Mouse (Mus musculus): ENCODE results near the gene Gm3194.
"Not testable (repeated sequence)": the region's sequence is repeated elsewhere in the genome, so short reads cannot be mapped to it uniquely, and the experiment has no call there.

DNA sequence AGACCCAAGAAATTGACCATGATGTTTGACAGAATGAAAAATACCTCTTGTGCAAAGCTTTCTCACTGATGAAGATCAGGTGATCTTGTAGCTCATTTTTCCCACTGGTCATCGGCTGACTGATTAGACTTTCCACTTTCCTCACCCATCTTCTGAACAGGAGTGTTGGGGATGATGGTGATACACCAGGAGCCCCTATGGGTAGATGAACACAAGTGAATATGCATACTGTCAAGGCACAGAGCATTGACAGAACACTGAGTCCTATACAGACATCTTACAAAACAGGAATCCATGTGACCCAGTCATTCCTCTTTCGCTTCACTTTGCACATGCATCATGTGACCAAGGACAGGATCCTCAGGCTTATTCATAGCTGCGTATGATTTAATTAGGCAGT is at the start of gene Gm3194:
- not testable (repeated sequence) for TF ChIP-seq CTCF (IDR thresholded peaks at IDR 0.05; ENCODE audit: insufficient read depth, low read length); POLR2A (IDR thresholded peaks at IDR 0.05; ENCODE audit: borderline replicate concordance, extremely low read depth, low read depth, low read length)
